Mouse (Mus musculus) 3134 (cell line): Measurements from ENCODE around the gene Zfp455.
"Not testable (repeated sequence)": the region's sequence is repeated elsewhere in the genome, so short reads cannot be mapped to it uniquely, and the experiment has no call there.

Experiments used
- DNase-seq: peaks from one replicate; pipeline ENCODE4 v3.0.0-alpha.2; 2011; ENCODE audit warnings: low spot score; ENCODE audit not compliant: insufficient read length; ENCODE audit errors: extremely low read depth

Zfp455 gene

DNA sequence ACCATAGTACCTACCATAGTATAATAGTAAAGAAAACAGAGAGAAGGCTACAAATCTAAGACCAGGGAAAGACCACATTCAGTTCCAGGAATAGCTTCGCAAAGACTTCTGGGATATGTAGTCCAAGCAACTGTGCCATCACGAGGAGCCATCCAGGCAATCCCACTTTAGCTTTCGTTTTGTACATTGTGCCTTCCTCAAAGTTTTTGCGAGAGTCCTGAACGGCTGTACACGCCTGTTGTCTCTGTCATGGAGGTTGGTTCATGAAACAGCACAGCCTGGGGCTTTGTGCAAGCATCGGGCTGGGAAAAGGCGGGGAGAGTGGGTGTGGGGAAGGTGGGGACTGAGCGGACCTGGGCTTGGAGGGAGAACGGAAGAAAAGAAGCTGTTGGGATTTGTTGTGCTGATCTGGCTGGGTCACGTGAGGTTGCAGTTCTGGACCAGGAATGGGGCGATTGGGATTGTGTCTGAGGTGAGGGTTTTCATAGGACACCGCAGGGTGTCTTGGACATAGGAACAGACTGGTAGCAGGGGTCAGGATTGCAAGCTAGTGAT, at the start of gene Zfp455:
Gene Zfp455, plus strand, starts transcription at position 167 of the 555 bp plus-strand sequence.
- DNase-seq: peak; percentile 76

DNA sequence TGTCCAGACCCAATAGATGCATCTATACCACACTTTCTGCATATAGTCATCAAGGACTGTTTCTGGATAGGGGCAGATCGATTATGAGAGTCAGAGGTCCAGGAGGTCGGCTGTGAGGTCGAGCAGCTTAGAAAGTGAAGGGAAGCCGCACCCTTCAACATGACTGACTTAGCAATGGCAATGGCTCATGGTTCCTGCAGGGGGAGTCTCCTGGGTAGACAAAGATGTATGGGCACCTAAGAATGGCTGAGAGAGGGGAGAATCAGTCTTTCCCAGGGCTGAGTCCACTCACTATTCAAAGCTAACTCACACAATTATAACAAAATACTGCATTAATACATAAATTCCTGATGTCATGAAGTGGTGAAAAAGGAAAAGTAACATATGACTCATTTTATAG, 28.2 kb upstream of the Zfp455 start:
- DNase-seq: not testable (repeated sequence)

DNA sequence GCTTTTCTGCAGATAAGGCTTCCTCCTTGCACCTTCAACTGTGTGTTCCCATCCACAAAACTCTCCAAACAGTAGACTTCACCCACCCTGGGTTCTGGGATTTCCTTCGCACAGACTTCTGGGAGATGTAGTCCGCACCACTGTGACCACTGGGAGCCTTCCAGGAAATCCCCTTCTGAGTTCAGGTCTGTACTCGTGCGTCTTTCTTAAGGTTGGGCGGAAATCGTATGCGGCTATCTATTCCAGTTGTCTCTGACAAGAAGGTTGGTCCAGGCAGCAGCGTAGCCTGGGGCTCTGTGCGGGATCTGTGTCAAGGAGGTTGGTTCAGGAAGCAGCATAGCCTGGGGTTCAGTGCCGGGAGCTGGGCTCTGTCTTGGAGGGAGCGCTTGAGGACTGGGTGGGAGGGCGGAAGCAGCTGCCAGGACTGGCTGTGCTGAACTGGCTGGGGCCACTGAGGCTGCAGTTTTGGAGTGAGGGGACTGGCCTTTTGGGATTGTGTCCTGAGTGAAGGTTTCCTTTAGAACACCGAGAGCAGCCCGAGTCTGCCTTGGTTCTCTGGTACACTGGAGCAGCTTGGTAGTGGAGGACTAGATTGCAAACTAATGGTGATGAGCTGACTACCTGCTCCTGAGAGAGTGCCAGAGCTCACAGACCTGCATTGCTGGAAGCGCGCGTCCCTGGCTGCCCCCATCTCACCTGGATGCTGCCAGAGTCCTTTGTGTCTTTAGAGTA, 21.1 kb upstream of the Zfp455 start, which contains the start of gene Rsl1:
Gene Rsl1, plus strand, starts transcription at position 192 of the 732 bp plus-strand sequence.
- DNase-seq: peak; percentile 57

DNA sequence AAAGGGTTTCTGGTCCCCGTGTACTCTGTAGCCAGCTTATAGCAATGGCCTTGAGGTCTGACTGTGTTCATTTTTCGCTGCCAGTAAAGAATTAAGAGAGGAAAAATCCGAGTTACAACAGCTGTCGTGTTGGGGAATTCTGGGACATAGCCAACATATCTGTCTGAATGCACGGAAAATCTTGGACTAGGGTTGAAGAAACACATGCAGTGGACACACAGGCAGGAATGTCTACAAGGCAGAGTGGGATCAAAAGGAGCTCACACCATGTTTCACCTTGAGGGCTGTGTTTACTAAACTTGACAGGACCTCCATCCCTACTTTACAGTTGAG, 20.6 kb upstream of the Zfp455 start:
- no peak for DNase-seq

DNA sequence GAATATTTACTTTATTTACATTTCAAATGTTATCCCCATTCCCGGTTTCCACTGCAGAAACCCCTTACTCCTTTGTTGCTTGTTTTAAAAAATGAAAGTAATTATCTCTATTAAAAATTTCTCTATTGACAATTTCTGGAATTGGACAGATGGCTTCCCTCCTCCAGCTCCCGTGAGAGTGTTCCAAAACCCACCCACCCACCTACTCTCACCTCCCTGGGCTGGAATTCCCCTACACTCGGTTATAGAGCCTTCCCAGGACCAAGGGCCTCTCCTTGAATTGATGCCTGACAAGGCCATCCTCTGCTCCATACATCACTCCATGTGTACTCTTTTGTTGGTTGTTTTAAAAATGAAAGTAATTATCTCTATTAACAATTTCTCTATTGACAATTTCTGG, 7.3 kb downstream of the Zfp455 start:
- no peak for DNase-seq

DNA sequence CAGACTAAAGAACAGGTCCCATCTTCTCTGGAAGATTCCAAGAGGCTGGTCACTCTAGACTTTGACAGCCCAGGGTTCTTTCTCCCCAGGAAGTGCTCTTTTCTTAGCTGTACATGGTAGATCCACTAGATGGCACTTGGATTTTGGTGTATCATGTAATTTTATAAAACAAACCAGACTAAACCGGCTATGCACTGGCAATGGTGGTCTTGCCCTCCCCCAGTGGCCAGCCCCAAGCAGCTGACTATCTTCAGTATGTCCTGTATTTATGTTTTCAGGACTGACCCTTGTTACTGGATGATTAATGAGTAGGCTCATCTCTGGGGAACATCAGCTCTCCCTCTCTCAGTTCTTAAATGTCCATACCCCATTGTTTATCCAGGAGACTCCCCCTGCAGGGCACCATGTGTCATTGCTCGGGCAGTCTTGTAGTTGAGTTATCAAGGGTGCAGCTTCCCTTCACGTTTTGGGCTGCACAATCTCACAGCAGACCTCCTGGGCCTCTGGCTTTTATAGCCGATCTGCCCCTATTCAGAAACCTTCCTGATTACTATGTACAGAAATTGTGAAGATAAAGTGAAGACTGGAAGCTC, 19.8 kb downstream of the Zfp455 start:
- peak; percentile 25 for DNase-seq
